Mouse (Mus musculus): ENCODE measurements at regions not wholly inside any gene's neighbourhood (a gene's known extent, or its start where the extent isn't known, plus 50 kb on each side); places are given as distances from the start of the nearest gene placed in this dataset.

DNA sequence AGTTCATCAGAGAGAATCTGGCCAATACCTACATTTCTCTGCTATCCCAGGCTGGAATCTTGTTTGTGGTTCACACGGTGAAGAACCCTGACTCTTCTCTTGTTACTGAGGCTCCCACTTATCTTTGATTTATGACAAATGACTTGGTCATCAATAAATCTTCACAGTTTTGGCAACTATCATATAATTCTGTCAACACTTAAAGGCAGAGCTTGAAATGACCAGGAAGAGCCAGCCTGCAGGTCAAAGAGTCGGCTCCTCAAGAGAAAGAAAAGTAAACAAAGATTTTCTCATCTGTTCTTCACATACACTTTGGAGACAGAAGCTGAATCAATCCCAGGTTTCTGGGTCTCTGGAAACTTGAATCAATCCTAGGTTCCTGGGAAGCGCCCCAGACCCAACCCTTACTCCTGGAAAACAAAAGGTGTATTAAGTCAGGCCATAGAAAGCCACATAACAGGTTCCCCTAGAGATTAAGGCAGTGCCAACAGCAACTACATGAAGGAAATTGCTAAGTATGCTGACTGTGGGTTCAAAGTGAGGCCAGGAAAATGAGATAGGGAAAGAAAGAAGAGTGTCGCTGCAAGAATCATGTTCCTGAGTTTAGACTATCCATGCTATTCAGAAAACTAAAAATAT, 56.7 kb upstream of the Mad2l1 start:
- ATAC-seq (ENCODE audit: insufficient number of reproducible peaks, low FRiP score, low TSS enrichment, low read depth), result no peak
- Histone ChIP-seq H3K27me3 (no peaks in the 10 kb centered on the region), H3K36me3 (no peaks in the 10 kb centered on the region), H3K4me3 (no peak overlapping the region), H3K9ac (no peak overlapping the region), H3K27ac (no peak overlapping the region), H3K9me3 (no peaks in the 10 kb centered on the region), H3K4me2 (no peak overlapping the region), H3K4me1 (no peaks in the 10 kb centered on the region)
- 29% methylated on average over 4 of the region's 4 CpGs for WGBS

DNA sequence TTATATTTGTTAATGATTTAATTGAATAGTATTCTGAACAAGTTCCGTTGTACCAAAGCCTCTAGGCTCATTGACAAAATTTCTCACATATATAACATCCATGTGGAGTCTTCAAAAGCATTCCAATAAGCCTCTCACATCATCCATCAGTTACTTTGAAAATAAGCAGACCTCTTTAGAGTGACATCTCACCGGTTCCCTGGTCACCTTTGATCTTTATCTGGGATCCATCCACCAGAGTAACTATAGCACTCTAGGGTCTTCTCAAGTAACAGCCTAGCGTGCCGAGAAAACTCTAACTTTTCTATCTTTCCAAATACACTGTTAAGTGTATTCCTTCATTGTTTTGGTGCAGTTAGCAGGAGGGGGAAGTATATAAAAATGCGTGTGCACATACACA, 55.6 kb upstream of the Mad2l1 start:
- no peaks in the 10 kb centered on the region for H3K9me3 ChIP-seq
- no peaks in the 10 kb centered on the region for H3K4me1 ChIP-seq
- ATAC-seq (ENCODE audit: insufficient number of reproducible peaks, low FRiP score, low TSS enrichment, low read depth), result no peak
- H3K27me3 ChIP-seq, result no peaks in the 10 kb centered on the region
- H3K4me2 ChIP-seq, result no peak overlapping the region
- no peak overlapping the region for H3K4me3 ChIP-seq
- H3K9ac ChIP-seq, result no peak overlapping the region
- no peak overlapping the region for H3K27ac ChIP-seq
- WGBS, result 37% methylated on average over 5 of the region's 5 CpGs
- H3K36me3 ChIP-seq, result no peaks in the 10 kb centered on the region

DNA sequence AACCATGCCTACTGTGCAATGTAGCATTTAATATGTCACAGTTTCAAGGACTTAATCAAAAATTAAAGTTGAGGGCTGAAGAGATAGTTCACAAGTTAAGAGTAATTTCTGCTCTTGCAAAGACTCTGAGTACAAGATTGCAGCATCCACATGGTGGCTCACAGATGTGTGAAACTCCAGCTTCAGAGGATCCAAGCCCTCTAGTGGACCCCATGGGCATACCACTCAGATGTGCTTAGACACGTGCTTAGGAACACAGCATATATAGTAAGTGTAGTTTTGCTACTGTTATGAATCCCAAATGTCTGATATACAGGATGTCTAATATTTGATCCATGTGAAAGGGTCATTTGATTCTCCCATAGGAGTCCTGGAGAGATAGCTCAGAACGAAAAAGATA, 55.0 kb upstream of the Mad2l1 start:
- H3K9me3 ChIP-seq, result no peaks in the 10 kb centered on the region
- H3K4me3 ChIP-seq, result no peak overlapping the region
- no peak overlapping the region for H3K27ac ChIP-seq
- H3K4me1 ChIP-seq, result no peaks in the 10 kb centered on the region
- WGBS, result 63% methylated on average over 2 of the region's 2 CpGs
- no peak overlapping the region for H3K9ac ChIP-seq
- no peak for ATAC-seq (ENCODE audit: insufficient number of reproducible peaks, low FRiP score, low TSS enrichment, low read depth)
- H3K36me3 ChIP-seq, result no peaks in the 10 kb centered on the region
- no peak overlapping the region for H3K4me2 ChIP-seq
- no peaks in the 10 kb centered on the region for H3K27me3 ChIP-seq

DNA sequence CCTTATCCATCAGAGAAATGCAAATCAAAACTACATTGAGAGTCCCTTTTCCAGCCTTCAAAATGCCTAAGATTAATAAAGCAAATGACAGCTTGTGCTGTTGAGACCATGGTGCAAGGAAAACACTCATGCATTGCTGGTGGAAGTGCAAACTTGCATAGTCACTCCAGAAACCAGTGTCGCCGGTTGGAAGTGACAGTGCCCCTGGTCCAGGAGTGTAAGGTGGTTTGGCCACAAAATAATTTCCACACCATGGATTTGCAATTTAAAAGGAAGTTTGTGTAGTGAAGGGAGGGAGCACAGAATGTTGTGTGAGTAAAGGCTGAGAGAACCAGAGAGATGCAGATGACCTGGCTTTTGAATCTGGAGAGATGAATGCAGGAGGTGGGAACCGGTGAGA, 52.4 kb upstream of the Mad2l1 start:
- H3K9me3 ChIP-seq, result no peaks in the 10 kb centered on the region
- H3K4me2 ChIP-seq, result no peak overlapping the region
- H3K9ac ChIP-seq, result no peak overlapping the region
- no peak overlapping the region for H3K27ac ChIP-seq
- no peak overlapping the region for H3K4me3 ChIP-seq
- no peaks in the 10 kb centered on the region for H3K27me3 ChIP-seq
- 94% methylated on average over 3 of the region's 3 CpGs for WGBS
- ATAC-seq (ENCODE audit: insufficient number of reproducible peaks, low FRiP score, low TSS enrichment, low read depth), result no peak
- no peaks in the 10 kb centered on the region for H3K36me3 ChIP-seq
- H3K4me1 ChIP-seq, result no peaks in the 10 kb centered on the region

Measured in limb, embryonic 15.5 days (tissue).